Mouse (Mus musculus) T-cell, adult 66 days (primary cell): ENCODE data around the gene Sub1. TPM values are rescaled to one million over a fixed set of nuclear protein-coding genes. Genes with fewer than 3 reads are reported as not detected.

Source experiments
- total RNA-seq, 2 experiments: library from RNA; stranded (reverse); gene quantifications; 3 replicates in 1 of 2; 4 replicates in 1 of 2; pipeline ENCODE4 v1.2.4; 2023

Sub1 gene
- total RNA-seq, result 100 to 1,000 TPM; 250 to 268 TPM

GRCm38 (mm10) chr15:11996883-11997282 lies at the start of gene Sub1:
Gene Sub1, minus strand, starts transcription at chr15:11996983.

Other genes starting within 250 kb of the Sub1 start
- gene Npr3, start 89.7 kb downstream of the Sub1 start, total RNA-seq, result not detected
- 100 to 1,000 TPM; 124 to 141 TPM for gene Zfr, start 120.8 kb upstream of the Sub1 start, total RNA-seq
- gene Mtmr12, start 208.0 kb upstream of the Sub1 start, total RNA-seq, result 10 to 100 TPM; 52.6 to 64.8 TPM